Mouse (Mus musculus) kidney, postnatal 25 days (tissue): Measurements from ENCODE around the gene Ppp2r3d.
"Not testable (repeated sequence)": the region's sequence is repeated elsewhere in the genome, so short reads cannot be mapped to it uniquely, and the experiment has no call there.

Experiments
- DNase-seq, 2 experiments: peaks; one replicate each; pipeline ENCODE4 v3.0.0; 2021; ENCODE audit warnings: mixed read lengths in 2 of 2

Gene Ppp2r3d

DNA sequence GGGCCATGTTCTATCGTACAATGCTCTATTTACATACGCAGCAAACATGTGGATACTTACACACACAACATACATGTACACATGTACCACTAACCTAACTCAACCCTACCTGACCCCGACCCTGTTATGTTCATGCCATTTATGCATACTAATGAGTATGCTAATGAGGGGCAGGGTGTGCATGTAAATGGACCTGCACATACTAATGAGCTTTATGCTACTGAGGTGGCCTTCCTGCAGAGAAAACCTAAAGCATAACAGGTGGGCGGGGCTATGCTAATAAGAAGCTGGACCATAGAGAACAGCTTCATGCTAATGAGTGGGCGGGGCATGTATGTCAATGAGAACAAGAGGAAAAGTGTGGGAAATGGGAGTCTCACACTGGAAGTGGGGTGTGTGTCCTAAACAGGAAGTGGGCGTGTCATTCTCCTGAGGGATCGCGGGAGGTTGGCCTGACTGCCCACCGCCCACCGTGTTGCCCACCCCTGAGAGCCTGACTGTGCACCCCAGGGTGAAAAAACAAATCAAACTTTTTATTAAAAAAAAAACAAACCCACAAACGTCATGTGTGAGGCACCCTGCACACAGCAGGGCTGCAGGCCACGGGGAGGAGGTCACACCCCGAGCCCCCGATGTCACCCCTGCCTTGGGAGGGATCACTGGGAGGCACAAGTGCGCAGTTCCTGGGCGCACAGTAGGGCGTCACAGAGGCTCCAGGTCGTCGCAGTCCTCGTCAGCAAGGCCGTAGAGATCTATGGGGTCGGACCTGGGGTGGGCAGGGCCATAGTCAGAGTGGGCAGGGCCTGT is at the start of gene Ppp2r3d:
TSS of gene Ppp2r3d (minus strand) at position 803 of the 807 bp plus-strand sequence.
- DNase-seq = peak in 1 of 2 experiments; percentile 51

DNA sequence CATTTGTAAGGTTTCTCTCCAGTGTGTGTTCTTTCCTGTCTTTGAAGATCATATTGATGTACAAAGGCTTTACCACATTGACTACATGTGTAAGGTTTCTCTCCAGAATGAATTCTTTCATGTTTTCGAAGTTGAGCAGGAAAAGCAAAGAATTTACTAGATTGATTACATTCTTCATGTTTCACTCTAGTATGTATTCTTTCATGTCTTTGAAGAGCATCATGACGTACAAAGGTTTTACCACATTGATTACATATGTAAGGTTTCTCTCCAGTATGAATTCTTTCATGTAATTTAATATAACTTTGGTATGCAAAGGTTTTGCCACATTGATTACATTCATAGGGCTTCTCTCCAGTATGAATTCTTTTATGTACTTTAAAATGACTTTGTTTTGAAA is 17.0 kb upstream of the Ppp2r3d start, which contains the start of gene Gm21836:
TSS of gene Gm21836 (minus strand) at position 101 of the 400 bp plus-strand sequence.
- DNase-seq = not testable (repeated sequence)

DNA sequence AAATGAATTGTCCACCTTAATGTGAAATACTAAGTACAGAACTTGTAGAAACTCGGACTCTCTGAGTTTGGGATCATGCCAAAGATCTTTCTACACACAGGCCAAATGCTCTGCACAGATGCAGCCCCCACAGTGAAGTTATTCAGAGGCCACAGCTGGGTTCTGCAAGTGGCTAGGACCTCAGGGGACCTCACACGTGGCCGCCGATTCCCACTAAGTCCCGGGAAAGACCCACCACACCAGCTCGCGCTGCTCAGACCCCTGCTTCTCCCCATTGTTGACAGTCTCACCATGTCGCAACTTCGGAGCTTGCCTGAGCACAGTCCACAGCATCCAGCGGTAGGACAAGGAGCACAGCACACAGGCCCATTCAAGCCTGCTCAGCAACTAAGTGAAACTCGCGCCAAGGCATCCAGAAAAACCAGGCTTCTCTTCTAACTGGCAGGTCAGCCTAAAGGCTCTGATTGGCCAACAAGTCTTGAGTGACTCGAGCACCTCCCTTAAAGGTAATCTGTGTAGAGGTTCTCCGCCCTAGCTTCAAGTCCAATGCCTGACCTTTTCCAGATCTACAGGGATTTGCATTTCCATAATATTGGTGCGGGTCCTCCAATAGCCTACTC is 3.8 kb upstream of the Ppp2r3d start:
- DNase-seq = not testable (repeated sequence)

DNA sequence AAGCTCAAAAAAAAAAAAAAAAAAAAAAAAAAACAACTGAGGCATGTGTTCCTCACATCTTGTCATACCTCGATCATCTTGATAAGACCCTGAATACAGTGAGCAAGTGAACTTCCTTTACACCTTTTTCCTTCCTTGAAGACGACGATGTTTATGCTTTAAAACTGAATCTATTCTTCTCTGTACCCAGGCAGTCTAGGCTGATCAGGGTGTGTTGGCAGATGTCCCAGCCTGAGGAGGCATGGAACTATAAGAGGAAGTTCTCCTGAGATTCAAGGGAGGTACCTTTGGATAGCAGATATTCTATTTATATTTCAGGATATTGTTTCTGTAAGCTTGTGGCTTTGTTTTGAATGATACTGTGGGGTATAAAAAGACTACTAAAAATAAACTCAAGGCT is 1.4 kb upstream of the Ppp2r3d start:
- DNase-seq = peak; percentile 53 to 58

DNA sequence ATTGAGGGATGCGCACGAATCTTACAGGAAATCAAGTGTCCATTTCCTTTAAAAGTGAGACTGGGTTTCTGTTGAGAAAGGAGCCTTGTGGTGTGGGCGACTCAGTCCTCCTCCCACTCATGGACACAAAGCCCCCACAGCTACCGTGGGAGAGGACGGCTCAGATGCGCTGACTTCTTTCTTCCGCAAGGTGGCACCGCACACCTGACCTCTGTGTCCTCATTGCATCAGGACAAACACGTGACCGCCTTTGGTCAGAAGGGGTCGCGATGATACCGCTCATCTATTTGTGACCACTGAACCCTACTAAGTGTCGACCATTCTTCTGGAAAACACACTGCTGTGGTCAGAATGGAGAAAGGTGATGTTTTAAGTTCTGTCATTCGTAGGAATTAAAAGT is 1.0 kb downstream of the Ppp2r3d start:
- DNase-seq = peak in 1 of 2 experiments; percentile 33

DNA sequence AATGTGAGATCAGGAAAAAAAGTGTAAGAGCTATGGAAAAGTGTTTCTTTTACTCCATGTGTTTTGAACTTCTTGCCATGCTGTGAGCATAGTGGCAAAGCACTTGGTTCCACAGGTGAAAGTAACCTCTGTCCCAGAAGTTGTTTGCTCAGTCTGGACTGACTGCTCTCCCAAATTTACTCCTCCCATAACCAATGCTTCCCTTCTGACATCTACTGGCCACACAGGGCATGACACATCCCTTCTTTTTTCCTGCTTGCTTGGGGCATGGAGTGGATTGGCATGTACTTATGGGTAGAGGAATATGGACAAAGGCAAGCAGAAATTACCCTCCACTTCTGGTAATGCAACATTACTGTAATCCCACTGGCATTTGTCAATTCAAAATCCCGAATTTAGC is 20.1 kb downstream of the Ppp2r3d start:
- DNase-seq = peak; percentile 42 to 56

DNA sequence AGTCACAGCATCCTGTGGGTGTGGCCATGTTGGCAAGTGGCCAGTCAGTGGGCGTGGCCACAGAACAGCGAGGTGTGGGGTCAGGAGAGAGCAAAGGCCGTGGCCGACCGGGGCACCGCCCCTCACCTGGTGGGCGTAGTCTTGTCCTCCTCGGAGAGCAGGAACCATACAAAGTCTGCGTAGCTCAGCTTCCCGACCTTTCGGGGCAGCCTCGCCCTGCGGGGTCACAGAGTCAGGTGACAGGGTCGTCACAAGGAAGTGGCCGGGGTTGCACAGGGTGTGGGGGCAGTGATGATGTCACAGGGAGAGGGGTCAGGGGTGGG is 34.2 kb downstream of the Ppp2r3d start:
- DNase-seq = peak; percentile 3 to 55

DNA sequence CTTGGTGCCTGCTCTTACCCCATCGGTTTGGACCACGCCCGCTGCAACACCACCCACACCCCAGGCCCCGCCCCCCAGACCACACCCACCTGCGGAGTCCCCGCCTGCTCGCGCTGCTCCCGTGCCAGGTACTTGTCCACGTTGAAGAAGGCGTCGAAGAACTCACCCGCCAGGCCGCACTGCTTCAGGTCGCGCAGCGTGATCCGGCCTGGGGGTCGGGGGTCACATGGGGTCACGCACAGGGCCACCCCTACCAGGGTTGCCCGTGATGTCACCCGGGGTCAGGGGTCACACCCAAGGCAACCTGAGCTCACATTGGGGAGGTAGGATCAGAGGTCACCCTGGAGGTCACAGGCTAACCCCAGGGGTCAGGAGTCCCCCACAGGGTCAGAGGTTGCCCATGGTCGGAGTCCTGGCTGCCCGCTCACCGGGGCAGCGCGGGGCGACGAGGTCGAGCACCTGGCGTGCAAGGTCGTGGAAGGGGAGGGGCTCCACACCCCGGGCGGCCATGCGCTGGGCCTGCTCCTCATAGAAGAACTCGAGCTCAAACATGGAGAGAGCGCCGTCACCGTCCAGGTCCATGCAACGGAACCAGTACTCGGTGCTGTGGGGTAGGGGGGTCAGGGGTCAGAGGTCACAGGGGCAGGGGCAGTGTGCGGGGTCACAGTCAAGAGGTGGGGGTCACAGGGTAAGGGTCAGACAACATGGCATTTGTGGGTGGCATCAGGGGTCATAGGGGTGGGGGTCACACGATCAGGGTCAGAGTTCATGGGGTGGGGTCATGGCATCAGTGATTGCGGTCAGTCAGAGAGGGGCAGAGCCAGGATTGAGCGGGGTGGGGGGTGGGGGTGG is 34.8 kb downstream of the Ppp2r3d start:
- DNase-seq = peak; percentile 7 to 54

DNA sequence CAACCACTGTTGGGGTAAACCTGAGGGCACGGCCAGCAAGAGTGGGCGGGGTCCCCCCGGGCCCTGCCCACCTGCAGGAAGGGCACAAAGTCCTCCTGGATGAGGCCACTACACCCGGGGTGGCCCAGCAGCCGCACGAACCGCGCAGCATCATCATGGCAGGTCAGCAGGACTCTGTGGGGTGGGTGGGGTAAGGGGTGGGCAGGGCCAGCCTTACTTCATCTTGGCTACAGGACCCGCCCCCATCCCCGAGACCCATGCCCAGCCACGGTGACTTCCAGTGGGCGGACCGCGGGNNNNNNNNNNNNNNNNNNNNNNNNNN is 36.0 kb downstream of the Ppp2r3d start:
- DNase-seq = no peak

DNA sequence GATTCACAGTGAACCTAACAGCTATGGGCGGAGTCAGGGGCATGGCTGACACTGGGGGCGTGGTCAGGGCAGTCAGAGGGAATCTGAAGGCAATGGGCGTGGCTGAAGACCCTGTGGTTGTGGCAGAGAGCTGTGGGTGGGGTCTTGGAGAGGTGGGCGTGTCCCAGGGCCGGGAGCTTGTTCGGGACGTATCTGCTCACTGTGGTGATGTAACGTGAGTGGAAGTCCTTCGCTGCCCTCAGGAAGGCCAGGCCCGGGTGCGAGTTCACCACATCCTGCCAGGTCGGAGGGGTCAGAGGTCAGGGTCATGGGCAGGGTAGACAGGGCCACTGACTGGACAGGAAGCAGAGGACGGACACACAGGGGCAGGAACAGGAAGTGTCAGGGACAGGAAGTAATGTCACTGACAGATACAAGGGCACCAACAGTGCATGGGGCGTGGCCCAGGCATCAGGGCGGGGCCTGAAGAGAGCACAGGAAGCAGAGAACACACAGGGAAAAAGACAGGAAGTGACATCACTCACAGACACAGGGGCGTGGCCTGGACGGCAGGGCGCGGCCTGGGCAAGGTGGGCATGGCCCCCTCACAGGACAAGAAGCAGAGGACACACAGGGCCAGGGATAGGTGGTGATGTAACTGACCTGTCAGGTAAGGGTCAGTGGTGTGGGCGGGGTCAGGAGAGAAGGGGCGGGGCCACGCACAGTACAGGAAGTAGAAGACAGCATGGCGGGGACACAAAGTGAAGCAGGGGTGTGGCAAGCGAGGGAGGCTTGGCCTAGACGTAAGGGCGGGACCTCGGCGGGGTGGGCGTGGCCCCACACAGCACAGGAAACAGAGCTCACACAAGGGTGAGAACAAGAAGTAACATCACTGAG is 36.6 kb downstream of the Ppp2r3d start:
- peak; percentile 19 to 65 for DNase-seq

DNA sequence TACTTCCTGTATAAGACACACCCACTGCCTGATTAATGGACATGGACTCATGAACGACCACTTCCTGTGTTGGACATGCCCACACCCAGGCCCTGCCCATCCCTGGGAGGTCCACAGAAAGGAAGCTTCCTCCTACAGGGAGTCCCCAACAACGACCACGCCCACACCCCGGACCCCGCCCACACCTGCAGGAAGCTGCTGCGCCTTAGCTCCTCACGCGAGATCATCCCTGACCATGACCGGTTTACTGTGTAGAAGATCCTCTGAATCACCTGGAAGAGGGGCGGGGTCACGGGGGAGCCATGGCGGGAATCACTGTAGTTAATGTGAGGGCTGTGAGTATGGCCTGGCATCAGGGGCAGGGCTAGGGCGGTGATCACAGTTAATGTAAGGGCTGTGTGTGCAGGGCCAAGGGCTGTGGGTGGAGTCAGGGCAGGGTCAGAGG is 37.3 kb downstream of the Ppp2r3d start:
- DNase-seq = peak; percentile 4 to 70

DNA sequence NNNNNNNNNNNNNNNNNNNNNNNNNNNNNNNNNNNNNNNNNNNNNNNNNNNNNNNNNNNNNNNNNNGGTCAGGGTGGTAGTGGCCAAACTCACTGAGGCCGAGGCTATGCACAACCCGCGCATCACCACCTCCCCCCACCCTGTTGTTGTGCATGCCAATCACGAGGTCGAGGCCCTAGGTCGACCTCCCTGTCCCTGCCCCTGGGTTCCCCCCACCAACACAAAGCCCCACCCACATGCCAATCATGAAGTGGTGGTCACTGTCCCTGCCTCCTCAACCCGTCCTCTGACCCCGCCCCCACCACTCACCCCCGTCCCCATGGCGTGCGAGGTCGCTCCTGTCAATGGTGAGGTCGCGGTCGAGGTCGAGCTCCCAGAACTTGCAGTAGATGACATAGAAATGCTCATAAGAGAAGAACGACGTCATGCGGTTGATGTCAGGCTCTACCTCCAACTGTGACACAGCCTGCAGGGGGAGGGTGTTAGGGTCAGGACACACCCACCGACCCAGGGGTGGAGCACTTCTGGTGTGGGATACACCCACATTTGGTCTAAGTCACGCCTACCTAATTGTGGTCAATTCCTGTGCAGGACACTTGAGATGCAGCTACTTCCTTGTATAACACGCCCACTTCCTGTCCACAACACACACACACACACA is 37.9 kb downstream of the Ppp2r3d start:
- peak; percentile 2 to 55 for DNase-seq

DNA sequence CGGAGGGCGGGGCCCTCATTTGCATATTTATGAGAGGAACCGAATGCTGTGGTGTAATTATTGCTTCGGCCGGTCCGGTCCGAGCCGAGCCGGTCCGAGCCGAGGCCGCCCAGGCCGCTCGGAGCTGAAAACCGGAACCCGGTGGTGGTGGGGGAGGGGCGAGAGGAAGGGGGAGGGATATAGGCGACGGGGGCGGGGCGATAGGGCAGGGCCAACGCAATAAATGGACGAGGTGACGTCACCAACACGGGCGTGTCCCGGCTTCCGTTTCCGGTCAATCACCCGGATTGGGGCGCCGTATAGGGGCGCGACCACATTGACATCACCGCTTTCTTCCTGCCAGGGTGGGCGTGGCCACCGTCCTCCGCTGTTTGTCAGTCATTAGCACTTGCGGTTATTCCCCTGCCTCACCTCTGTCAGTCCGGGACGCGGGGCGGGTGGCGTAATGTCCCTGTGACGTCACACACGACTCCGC is 51.2 kb downstream of the Ppp2r3d start:
- peak; percentile 96 for DNase-seq

DNA sequence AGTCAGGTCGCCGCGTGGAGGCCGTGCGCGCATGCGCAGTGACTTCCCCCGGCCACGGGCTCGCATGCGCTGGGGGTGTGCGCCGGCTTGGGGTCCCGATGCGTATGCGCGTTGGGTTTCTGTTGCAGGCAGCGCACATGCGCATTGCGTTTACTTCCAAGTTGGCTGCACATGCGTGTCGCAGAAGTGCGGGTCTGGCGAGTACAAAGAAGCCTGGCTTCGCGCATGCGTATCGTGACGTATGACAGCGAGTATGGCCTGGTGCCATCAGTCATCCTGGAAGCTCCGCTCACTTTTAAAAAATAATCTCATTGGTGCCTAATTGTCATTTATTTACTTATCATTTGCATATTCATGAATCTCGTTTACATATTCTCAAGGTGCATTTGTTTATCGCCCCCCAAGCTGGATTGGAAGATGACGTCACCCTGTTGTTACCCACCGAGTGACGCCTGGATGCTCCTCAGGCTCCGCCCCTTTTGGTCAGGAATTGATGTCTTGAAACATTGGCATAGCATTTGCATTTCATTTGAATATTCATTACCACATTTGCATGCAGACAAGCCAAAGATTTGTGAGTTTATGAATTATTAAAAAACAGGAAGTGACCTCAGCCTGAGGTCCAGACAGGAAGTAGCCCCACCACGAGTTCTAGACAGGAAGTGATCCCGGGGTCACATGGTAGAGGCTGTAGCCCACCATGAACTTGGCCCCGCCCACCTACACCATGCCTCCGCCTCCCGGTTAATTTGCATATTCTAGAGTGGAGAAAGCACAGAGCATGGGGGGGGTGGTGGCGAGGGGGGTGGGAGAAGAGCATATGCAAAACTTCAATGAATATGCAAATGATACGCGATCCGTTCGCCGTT is 51.9 kb downstream of the Ppp2r3d start:
- peak; percentile 99 for DNase-seq

DNA sequence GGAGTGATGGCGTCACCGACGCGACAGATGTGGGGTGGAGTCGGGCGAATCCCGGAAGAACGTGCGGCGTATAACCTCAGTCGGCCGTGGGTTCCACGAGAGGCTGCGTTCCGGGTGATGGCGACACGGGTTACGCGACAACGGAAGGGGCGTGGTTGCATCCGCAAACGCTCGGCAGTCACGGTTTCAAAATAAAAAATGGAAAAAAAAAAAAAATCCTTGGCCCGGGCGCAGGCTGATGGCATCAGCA is 52.5 kb downstream of the Ppp2r3d start:
- DNase-seq = no peak

DNA sequence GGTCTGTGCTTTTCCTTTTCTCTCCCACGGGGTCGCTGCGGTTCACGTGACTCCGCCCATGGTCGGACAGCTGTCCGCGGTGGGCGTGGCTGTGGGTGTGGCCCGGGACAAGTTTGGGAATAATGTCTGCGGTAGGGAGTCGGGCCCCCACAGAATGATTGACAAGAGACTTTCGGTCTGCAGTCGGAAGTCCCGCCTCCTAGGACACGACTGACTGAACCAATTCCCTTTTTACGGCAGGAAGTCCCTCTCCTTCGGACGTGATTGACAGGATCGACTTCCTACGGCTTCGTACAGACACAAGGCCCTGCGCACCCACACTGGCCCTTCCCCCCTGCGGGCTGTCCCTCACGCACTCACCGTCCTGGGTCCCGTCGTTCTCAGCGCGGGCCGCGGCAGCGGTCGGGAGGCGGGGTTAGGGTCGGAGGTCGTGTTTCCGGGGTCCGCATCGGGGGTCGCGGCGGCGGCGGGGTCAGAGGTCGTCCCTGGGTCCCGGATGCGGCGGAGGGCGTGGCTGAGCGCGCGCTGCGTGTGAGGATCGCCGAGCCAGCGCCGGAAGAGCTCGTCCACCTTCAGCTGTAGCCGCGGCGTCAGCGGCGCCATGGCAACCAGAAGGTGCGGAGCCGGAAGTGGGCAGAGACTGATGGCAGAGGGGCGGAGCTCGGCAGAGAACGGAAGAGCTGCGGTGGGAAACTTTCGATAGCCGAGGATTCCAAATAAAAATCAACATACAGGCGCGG is 53.0 kb downstream of the Ppp2r3d start:
- peak; percentile 99 for DNase-seq

DNA sequence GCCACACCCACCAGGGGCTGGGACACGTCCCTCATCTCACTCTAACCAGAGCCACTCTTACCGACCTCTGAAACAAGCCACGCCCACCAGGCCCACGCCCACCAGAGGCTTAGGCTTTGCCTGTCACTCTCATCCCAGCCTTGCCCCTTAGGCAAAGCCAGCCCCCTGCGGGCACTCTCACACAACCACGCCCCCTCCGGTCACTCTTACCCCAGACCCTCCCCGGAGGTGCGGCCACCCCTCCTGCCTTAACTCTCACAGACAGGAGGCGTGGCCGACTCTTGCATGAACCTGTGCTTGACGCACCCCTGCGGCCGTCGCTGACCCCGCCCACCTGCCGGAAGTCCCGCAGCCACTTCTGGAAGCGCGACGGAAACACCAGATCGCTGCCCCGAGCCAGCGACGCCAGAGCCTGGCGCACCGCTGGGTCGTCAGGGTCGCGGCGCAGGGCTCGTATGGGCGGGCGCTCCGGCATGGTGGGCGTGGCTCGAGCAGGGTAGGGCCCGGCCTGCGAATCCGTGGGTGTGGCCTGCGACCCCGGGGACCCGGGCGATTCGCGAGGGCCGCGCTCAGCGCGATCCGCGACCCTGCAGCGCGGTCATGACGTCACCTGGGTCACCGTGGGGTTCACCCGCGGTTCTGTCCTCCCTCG is 53.7 kb downstream of the Ppp2r3d start:
- peak; percentile 92 to 98 for DNase-seq

DNA sequence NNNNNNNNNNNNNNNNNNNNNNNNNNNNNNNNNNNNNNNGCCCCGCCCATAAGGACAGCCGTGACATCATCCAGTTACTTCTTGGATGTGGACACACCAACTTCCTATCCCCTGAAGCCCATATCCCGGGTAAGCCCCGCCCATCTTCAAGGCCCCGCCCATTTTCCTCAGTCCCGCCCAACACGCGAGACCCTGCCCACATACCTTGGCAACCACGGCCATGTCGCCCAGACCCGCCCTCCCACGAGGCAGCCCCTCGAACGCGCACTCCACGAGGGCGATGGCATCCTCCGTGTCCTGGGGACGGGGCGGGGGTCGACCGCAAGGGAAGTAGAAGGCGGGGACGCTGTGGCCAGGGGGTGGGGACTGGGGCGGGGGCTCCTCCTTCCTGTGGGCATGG is 54.3 kb downstream of the Ppp2r3d start:
- peak in 1 of 2 experiments; percentile 60 for DNase-seq

DNA sequence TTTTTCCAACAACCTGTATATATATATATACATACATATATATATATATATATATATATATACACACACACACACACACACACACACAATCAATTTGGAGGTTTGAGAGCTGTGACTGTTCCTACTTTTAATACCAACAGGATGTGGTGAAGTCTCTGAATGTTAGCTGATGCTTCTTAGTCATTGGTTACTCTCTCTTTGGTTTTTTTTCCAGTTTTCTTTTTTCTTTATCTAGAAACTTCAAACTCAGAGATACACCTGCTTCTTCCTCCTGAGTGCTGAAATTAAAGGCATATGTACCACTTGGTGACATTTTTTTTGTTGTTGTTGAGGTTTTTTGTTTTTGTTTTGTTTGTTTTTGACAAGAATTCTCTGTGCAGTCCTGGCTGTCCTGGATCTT is 63.8 kb downstream of the Ppp2r3d start:
- DNase-seq = no peak

DNA sequence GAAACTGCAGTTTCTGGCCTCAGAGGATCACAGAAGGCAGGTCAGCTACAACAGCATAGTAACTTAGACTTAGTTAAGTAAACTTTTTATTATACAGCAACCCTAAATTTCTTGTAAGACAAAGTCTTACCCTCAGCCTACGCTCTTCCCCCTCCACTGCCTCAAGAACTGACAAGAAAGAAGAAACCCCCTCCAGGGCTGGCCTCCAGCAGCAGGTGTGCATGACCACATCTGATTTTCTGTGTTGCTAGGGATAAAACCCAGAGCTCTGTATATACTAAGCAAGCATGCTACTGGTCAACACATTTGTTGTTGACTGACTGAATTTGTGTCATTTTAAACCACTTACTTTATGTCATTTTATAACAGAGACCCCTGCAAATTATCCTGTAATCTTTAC is 65.1 kb downstream of the Ppp2r3d start:
- DNase-seq = no peak
